Mouse (Mus musculus) monocyte, adult 59 days (primary cell): Measurements from ENCODE around the gene Pagr1a. TPM values are rescaled to one million over a fixed set of nuclear protein-coding genes. Genes with fewer than 3 reads are reported as not detected.

Experiments
- total RNA-seq, 2 experiments: library from RNA; stranded (reverse); gene quantifications; one replicate each; pipeline ENCODE4 v1.2.4; 2023

Pagr1a gene
- total RNA-seq = 10 to 100 TPM in 1 of 2 experiments, 1 to 10 TPM in 1; 2.2 to 14.5 TPM

GRCm38 (mm10) chr7:127016971-127017949 lies at the start of gene Pagr1a:
Gene Pagr1a, minus strand, starts transcription at chr7:127017352.

DNA sequence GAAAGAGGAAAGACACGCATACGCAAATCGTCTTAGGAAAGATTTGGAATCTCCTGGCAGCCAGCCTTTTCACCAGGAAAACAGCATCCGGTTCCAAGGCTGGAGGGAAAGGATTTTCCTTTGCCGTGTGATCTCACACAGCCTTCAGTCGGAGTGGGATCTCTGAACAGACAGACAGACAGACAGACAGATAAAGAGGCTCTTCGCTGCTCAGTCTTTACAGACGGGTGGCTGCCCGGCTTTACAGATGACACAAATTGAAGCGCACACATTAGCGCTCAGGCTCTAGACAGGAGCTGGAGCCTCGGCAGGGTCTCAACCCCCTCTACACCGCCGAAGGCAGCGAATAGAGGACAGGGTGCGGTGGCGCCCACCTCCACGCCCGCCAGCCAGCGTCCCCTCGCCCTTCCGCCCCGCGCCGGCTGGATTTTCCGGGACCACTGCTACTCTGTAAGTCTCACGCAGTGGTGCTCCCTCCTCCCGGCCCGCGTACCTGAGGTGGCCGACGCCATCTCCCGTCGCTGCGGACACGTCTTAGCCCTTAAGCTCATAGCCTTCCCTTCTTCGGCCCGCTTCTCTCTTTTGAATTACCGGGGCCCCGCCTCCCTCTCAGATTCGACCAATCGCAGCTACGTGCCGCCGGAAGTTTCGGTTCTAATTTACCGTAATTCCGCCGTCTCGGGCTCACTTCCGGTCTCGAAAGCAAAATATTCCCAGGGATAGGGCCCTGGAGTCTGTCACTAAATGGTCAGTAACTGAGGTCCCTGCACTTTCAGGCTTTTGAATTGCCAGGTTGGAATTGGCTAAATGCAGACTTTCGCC lies 24.9 kb upstream of the Pagr1a start, which contains the start of gene Kif22:
Gene Kif22, minus strand, starts transcription at position 621 of the 822 bp plus-strand sequence.

GRCm38 (mm10) chr7:127026984-127027726 lies 10.0 kb upstream of the Pagr1a start, which contains the start of gene Maz:
Gene Maz, minus strand, starts transcription at chr7:127027037.

GRCm38 (mm10) chr7:127020901-127021562 lies 3.9 kb upstream of the Pagr1a start, which contains the start of the genes Gm42742 and Prrt2:
Gene Gm42742, minus strand, starts transcription at chr7:127021097.
Gene Prrt2, minus strand, starts transcription at chr7:127021211.

DNA sequence TGATC lies 869 bp downstream of the Pagr1a start, which contains the start of gene Pagr1b:
Gene Pagr1b, minus strand, starts transcription at position 4 of the 5 bp plus-strand sequence.

DNA sequence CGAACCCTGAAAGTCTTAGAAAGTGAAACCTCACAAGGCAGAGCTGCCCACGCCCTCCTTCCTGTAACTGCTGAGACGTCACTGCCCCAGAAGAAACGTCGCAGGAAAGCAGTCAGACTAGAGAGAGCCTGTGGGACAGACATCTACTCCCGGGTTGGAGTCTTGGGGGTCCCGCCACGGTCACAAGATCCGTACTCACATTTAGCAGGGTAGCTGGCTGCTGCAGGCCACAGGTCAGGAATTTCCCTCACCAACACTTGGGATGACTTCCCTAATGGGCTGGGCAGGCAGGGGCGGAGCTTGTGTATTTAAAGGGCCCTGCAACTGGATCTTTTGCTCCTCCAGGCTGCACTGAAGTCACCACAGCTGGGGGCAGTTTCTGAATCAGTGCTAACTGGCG lies 2.8 kb downstream of the Pagr1a start, which contains the start of gene Mvp:
Gene Mvp, minus strand, starts transcription at position 302 of the 400 bp plus-strand sequence.

DNA sequence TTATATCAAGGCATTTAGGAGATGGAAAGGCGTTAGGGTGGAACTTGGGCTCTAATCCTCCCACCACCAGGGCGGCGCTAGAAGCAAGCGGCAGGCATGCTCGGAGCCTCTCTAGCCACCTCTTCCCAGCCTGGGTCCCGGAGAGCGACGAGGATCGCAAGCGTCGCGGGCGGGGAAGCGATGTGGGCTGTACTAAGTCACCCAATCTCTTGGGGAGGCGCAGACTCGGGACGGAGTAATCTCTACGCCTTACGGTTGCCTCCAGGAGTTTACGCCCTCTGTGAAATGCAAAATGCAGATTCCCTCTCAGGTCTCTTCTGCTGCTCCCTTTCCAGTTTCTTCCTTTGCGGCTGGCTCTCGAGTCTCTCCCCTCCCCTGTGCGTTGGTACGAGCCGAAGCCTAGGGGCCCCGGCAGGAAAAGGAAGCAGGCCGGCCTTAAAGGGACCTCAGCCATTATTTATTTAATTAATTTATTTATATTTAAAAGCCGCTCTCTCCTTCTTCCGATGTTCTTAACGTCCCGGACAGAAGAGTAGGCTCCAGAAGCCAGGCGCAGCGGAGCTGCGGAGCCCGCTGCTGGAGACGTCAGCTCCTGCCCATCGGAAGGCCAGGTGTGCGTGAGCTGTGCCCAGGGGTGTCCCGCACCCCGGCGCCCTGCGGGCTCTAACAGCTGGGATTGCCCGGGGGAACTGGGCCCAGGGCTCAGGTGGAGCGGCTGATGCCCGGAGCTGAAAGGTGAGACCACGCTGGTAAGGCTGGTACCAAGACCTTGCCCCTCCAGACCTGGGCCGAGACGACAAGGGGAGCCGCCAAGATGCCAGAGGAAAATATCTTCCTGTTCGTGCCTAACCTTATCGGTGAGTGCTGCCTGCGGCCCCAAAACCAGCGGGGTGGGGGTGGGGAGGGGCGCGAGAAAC lies 40.9 kb downstream of the Pagr1a start, which contains the start of gene Cdiptos:
Gene Cdiptos, minus strand, starts transcription at position 149 of the 917 bp plus-strand sequence.

GRCm38 (mm10) chr7:126975893-126975949 lies 41.4 kb downstream of the Pagr1a start, which contains the start of gene Cdipt:
Gene Cdipt, plus strand, starts transcription at chr7:126975914.

Other genes starting within 250 kb of the Pagr1a start
- 100 to 1,000 TPM; 256 to 258 TPM for gene Ypel3, start 240.4 kb downstream of the Pagr1a start, total RNA-seq
- gene Tbx6, start 235.9 kb downstream of the Pagr1a start, total RNA-seq = 1 to 10 TPM; 6.9 to 8.2 TPM
- gene Ppp4c, start 224.9 kb downstream of the Pagr1a start, total RNA-seq = 100 to 1,000 TPM; 218 to 242 TPM
- gene Fam57b, start 219.7 kb downstream of the Pagr1a start, total RNA-seq = not detected
- gene 4930451I11Rik, start 185.7 kb downstream of the Pagr1a start, total RNA-seq = not detected
- gene Doc2a, start 169.9 kb downstream of the Pagr1a start, total RNA-seq = not detected
- 10 to 100 TPM in 1 of 2 experiments, 1 to 10 TPM in 1; 5.0 to 14.0 TPM for gene Hirip3, start 155.4 kb downstream of the Pagr1a start, total RNA-seq
- gene Ino80e, start 155.0 kb downstream of the Pagr1a start, total RNA-seq = 10 to 100 TPM; 52.2 to 66.3 TPM
- gene Taok2, start 132.6 kb downstream of the Pagr1a start, total RNA-seq = 10 to 100 TPM; 71.6 to 71.9 TPM
- gene Tmem219, start 94.4 kb downstream of the Pagr1a start, total RNA-seq = 10 to 100 TPM; 63.5 to 71.0 TPM
- 10 to 100 TPM; 31.5 to 32.7 TPM for gene Kctd13, start 88.5 kb downstream of the Pagr1a start, total RNA-seq
- not detected for gene Asphd1, start 67.8 kb downstream of the Pagr1a start, total RNA-seq
- 1 to 10 TPM; 2.2 to 4.1 TPM for gene Sez6l2, start 66.8 kb downstream of the Pagr1a start, total RNA-seq
- gene Cdipt, start 41.4 kb downstream of the Pagr1a start, total RNA-seq = 10 to 100 TPM; 84.1 to 92.1 TPM
- 1 to 10 TPM; 3.5 to 3.7 TPM for gene Cdiptos, start 41.3 kb downstream of the Pagr1a start, total RNA-seq
- gene Mvp, start 2.7 kb downstream of the Pagr1a start, total RNA-seq = 100 to 1,000 TPM; 116 to 123 TPM
- 1 to 10 TPM in 1 of 2 experiments, not detected in 1; 9.0 TPM for gene Pagr1b, start 868 bp downstream of the Pagr1a start, total RNA-seq
- gene Gm42742, start 3.7 kb upstream of the Pagr1a start, total RNA-seq = 10 to 100 TPM; 29.0 to 34.8 TPM
- gene Prrt2, start 3.9 kb upstream of the Pagr1a start, total RNA-seq = 1 to 10 TPM; 1.3 TPM
- gene Maz, start 9.7 kb upstream of the Pagr1a start, total RNA-seq = 100 to 1,000 TPM; 166 to 172 TPM
- 1 to 10 TPM; 1.7 to 2.3 TPM for gene Kif22, start 25.1 kb upstream of the Pagr1a start, total RNA-seq
- under 1 TPM in 1 of 2 experiments, not detected in 1; 0.85 TPM for gene Zg16, start 70.0 kb upstream of the Pagr1a start, total RNA-seq
- gene AI467606, start 74.0 kb upstream of the Pagr1a start, total RNA-seq = 10 to 100 TPM; 64.8 to 66.9 TPM
- gene Qprt, start 104.9 kb upstream of the Pagr1a start, total RNA-seq = 10 to 100 TPM; 10.5 to 12.1 TPM
- gene Spn, start 120.5 kb upstream of the Pagr1a start, total RNA-seq = 100 to 1,000 TPM; 289 to 346 TPM
- gene Cd2bp2, start 178.7 kb upstream of the Pagr1a start, total RNA-seq = 10 to 100 TPM; 52.2 to 60.9 TPM
- gene Tbc1d10b, start 191.1 kb upstream of the Pagr1a start, total RNA-seq = 100 to 1,000 TPM in 1 of 2 experiments, 10 to 100 TPM in 1; 94.8 to 106 TPM
- not detected for gene Mylpf, start 191.5 kb upstream of the Pagr1a start, total RNA-seq
- 1 to 10 TPM; 4.5 TPM for gene Zfp553, start 215.7 kb upstream of the Pagr1a start, total RNA-seq
- gene Sept1, start 215.8 kb upstream of the Pagr1a start, total RNA-seq = 1 to 10 TPM; 5.4 to 5.5 TPM
- 1 to 10 TPM; 7.0 to 8.8 TPM for gene Zfp771, start 226.9 kb upstream of the Pagr1a start, total RNA-seq
- 10 to 100 TPM; 15.2 to 17.6 TPM for gene Dctpp1, start 243.4 kb upstream of the Pagr1a start, total RNA-seq